Mouse (Mus musculus) MEL (cell line): ENCODE results near the gene Slc17a3. TPM values are rescaled to one million over a fixed set of nuclear protein-coding genes. Genes with fewer than 3 reads are reported as not detected.

Experiments used
- DNase-seq: peaks from one replicate; pipeline ENCODE4 v3.0.0; 2011; ENCODE audit warnings: low read depth, low spot score
- H3K27ac ChIP-seq: 2 replicates; pipeline ENCODE4 v1.5.1; 2012; ENCODE audit warnings: low read depth, mild to moderate bottlenecking, control low read depth, low read length, moderate library complexity; ENCODE audit not compliant: control insufficient read depth
- H3K27me3 ChIP-seq, 2 experiments: fragments of 150-350 bp in 1 of 2; sonication (generic) in 1 of 2; 2 replicates each; pipeline ENCODE4 v1.6.1; 2012; ENCODE audit warnings: low read length in 2 of 2, mild to moderate bottlenecking in 2 of 2, improper control_type of control experiment in 1 of 2, moderate library complexity in 1 of 2; ENCODE audit not compliant: insufficient read depth in 2 of 2, control insufficient read depth in 1 of 2
- H3K36me3 ChIP-seq, 2 experiments: 2 replicates each; pipeline ENCODE4 v1.6.1; 2012 to 2014; ENCODE audit warnings: low read length in 2 of 2, improper control_type of control experiment in 1 of 2, inconsistent platforms in 1 of 2, mild to moderate bottlenecking in 1 of 2; ENCODE audit not compliant: insufficient read depth in 2 of 2, control insufficient read depth in 1 of 2
- H3K4me1 ChIP-seq, 2 experiments: fragments of 150-350 bp in 1 of 2; sonication (generic) in 1 of 2; 2 replicates each; pipeline ENCODE4 v1.6.1; 2012; ENCODE audit warnings: low read length in 2 of 2, improper control_type of control experiment in 1 of 2, mild to moderate bottlenecking in 1 of 2; ENCODE audit not compliant: insufficient read depth in 2 of 2, control insufficient read depth in 1 of 2
- H3K4me3 ChIP-seq, 2 experiments: fragments of 150-350 bp in 1 of 2; sonication (generic) in 1 of 2; 2 replicates each; pipeline ENCODE4 v1.5.1; 2012; ENCODE audit warnings: low read depth in 2 of 2, low read length in 2 of 2, mild to moderate bottlenecking in 2 of 2, moderate library complexity in 2 of 2, control low read depth in 1 of 2, improper control_type of control experiment in 1 of 2; ENCODE audit not compliant: control insufficient read depth in 1 of 2, insufficient read depth in 1 of 2
- H3K79me2 ChIP-seq: 2 replicates; pipeline ENCODE4 v1.6.1; 2012; ENCODE audit warnings: mild to moderate bottlenecking, low read length, moderate library complexity; ENCODE audit not compliant: control insufficient read depth, poor library complexity, insufficient read depth
- H3K9ac ChIP-seq: 2 replicates; pipeline ENCODE4 v1.6.1; 2012; ENCODE audit warnings: low read depth, mild to moderate bottlenecking, control low read depth, low read length, moderate library complexity; ENCODE audit not compliant: control insufficient read depth, poor library complexity, severe bottlenecking
- H3K9me3 ChIP-seq: fragments of 150-350 bp; sonication (generic); replicated peaks from 2 replicates; pipeline ENCODE4 v1.6.1; 2012; ENCODE audit warnings: mild to moderate bottlenecking, low read length, improper control_type of control experiment, moderate library complexity; ENCODE audit not compliant: insufficient read depth
- E2F4 ChIP-seq: IDR thresholded peaks from 2 replicates; pipeline ENCODE4 v1.6.1; 2011; ENCODE audit warnings: low read depth, low read length, improper control_type of control experiment, borderline replicate concordance
- ELF1 ChIP-seq: IDR thresholded peaks from 2 replicates; pipeline ENCODE4 v1.6.1; 2014; ENCODE audit warnings: low read depth, mild to moderate bottlenecking, inconsistent platforms, low read length, improper control_type of control experiment, moderate library complexity
- EP300 ChIP-seq, 2 experiments: IDR thresholded peaks; 2 replicates each; pipeline ENCODE4 v1.6.1; 2011; ENCODE audit warnings: improper control_type of control experiment in 2 of 2, low read length in 2 of 2, low read depth in 1 of 2, mild to moderate bottlenecking in 1 of 2
- ETS1 ChIP-seq: IDR thresholded peaks from 2 replicates; pipeline ENCODE4 v1.6.1; 2012; ENCODE audit warnings: low read depth, mild to moderate bottlenecking, inconsistent platforms, low read length, improper control_type of control experiment, moderate library complexity
- HCFC1 ChIP-seq: IDR thresholded peaks from 2 replicates; pipeline ENCODE4 v1.6.1; 2012; ENCODE audit warnings: low read depth, mild to moderate bottlenecking, inconsistent platforms, low read length, improper control_type of control experiment, moderate library complexity
- KAT2A ChIP-seq: conservative IDR thresholded peaks from 2 replicates; pipeline ENCODE4 v1.6.1; 2012; ENCODE audit warnings: low read depth, low read length, improper control_type of control experiment, inconsistent platforms
- MAFK ChIP-seq: IDR thresholded peaks from 2 replicates; pipeline ENCODE4 v1.6.1; 2011; ENCODE audit warnings: low read depth, mild to moderate bottlenecking, low read length, improper control_type of control experiment, borderline replicate concordance
- MAX ChIP-seq: IDR thresholded peaks from 2 replicates; pipeline ENCODE4 v1.6.1; 2011; ENCODE audit warnings: low read length, improper control_type of control experiment
- MAZ ChIP-seq: IDR thresholded peaks from 2 replicates; pipeline ENCODE4 v1.6.1; 2012; ENCODE audit warnings: low read depth, mild to moderate bottlenecking, inconsistent platforms, low read length, improper control_type of control experiment
- MEF2A ChIP-seq: IDR thresholded peaks from 2 replicates; pipeline ENCODE4 v1.6.1; 2014; ENCODE audit warnings: low read depth, mild to moderate bottlenecking, inconsistent platforms, low read length, improper control_type of control experiment; ENCODE audit not compliant: poor library complexity, insufficient replicate concordance, severe bottlenecking; ENCODE audit errors: extremely low read depth
- MXI1 ChIP-seq: IDR thresholded peaks from 2 replicates; pipeline ENCODE4 v1.6.1; 2011; ENCODE audit warnings: mild to moderate bottlenecking, low read depth, low read length, improper control_type of control experiment
- MYB ChIP-seq: IDR thresholded peaks from 2 replicates; pipeline ENCODE4 v1.6.1; 2011; ENCODE audit warnings: mild to moderate bottlenecking, low read depth, low read length, improper control_type of control experiment
- MYC ChIP-seq: IDR thresholded peaks from 2 replicates; pipeline ENCODE4 v1.6.1; 2011; ENCODE audit warnings: low read depth, mild to moderate bottlenecking, low read length, improper control_type of control experiment, moderate library complexity
- NELFE ChIP-seq: IDR thresholded peaks from 2 replicates; pipeline ENCODE4 v1.6.1; 2011; ENCODE audit warnings: low read depth, low read length, improper control_type of control experiment
- NRF1 ChIP-seq: IDR thresholded peaks from 2 replicates; pipeline ENCODE4 v1.6.1; 2014; ENCODE audit warnings: low read depth, mild to moderate bottlenecking, inconsistent platforms, low read length, improper control_type of control experiment, moderate library complexity; ENCODE audit not compliant: poor library complexity, insufficient read depth, severe bottlenecking
- POLR2AphosphoS2 ChIP-seq: IDR thresholded peaks from 2 replicates; pipeline ENCODE4 v1.6.1; 2011; ENCODE audit warnings: low read length, improper control_type of control experiment
- POLR2AphosphoS5 ChIP-seq: IDR thresholded peaks from 2 replicates; pipeline ENCODE4 v1.6.1; 2012; ENCODE audit warnings: low read depth, borderline replicate concordance, mild to moderate bottlenecking, inconsistent platforms, low read length, moderate library complexity, mixed read lengths
- TAL1 ChIP-seq: IDR thresholded peaks from 2 replicates; pipeline ENCODE4 v1.6.1; 2012; ENCODE audit warnings: mild to moderate bottlenecking, inconsistent platforms, low read length, moderate library complexity, mixed read lengths
- TBP ChIP-seq: IDR thresholded peaks from 2 replicates; pipeline ENCODE4 v1.8.0; 2011; ENCODE audit warnings: low read depth, low read length, improper control_type of control experiment
- TCF12 ChIP-seq: IDR thresholded peaks from 2 replicates; pipeline ENCODE4 v1.6.1; 2014; ENCODE audit warnings: low read depth, mild to moderate bottlenecking, inconsistent platforms, low read length, improper control_type of control experiment, moderate library complexity
- UBTF ChIP-seq: IDR thresholded peaks from 2 replicates; pipeline ENCODE4 v1.6.1; 2012; ENCODE audit warnings: low read depth, mild to moderate bottlenecking, inconsistent platforms, low read length, improper control_type of control experiment, moderate library complexity, borderline replicate concordance; ENCODE audit not compliant: insufficient read depth
- USF1 ChIP-seq: IDR thresholded peaks from 2 replicates; pipeline ENCODE4 v1.6.1; 2014; ENCODE audit warnings: low read depth, mild to moderate bottlenecking, inconsistent platforms, low read length, improper control_type of control experiment, moderate library complexity
- USF2 ChIP-seq, 2 experiments: IDR thresholded peaks; 2 replicates each; pipeline ENCODE4 v1.6.1; 2011 to 2012; ENCODE audit warnings: improper control_type of control experiment in 2 of 2, low read length in 2 of 2, borderline replicate concordance in 1 of 2, inconsistent platforms in 1 of 2, low read depth in 1 of 2, mild to moderate bottlenecking in 1 of 2; ENCODE audit not compliant: insufficient read depth in 1 of 2
- ZC3H11A ChIP-seq: IDR thresholded peaks from 2 replicates; pipeline ENCODE4 v1.6.1; 2012; ENCODE audit warnings: low read depth, mild to moderate bottlenecking, inconsistent platforms, low read length, improper control_type of control experiment
- ZKSCAN1 ChIP-seq: IDR thresholded peaks from 2 replicates; pipeline ENCODE4 v1.6.1; 2012; ENCODE audit warnings: low read depth, mild to moderate bottlenecking, inconsistent platforms, low read length, improper control_type of control experiment, moderate library complexity
- ZMIZ1 ChIP-seq: IDR thresholded peaks from 2 replicates; pipeline ENCODE4 v1.6.1; 2012; ENCODE audit warnings: low read depth, mild to moderate bottlenecking, inconsistent platforms, low read length, improper control_type of control experiment, moderate library complexity
- polyA plus RNA-seq, 2 experiments: library from polyadenylated mRNA; stranded (reverse) in 1 of 2; unstranded in 1 of 2; fragments of >175 nt in 1 of 2; fragments of >200 nt in 1 of 2; gene quantifications; 2 replicates each; pipeline versions ENCODE4 v1.2.1 to v1.2.4; 2012; ENCODE audit warnings: low replicate concordance in 2 of 2, low read depth in 1 of 2; ENCODE audit not compliant: insufficient read length in 2 of 2, insufficient read depth in 1 of 2, missing spikeins in 1 of 2
- total RNA-seq: library from RNA; depleted of rRNA; stranded (reverse); fragments of 300-350 nt; gene quantifications from 2 replicates; pipeline ENCODE4 v1.2.3, GENCODE M21; 2012

Slc17a3 gene
- total and polyA plus RNA-seq, 3 experiments, result not detected

DNA sequence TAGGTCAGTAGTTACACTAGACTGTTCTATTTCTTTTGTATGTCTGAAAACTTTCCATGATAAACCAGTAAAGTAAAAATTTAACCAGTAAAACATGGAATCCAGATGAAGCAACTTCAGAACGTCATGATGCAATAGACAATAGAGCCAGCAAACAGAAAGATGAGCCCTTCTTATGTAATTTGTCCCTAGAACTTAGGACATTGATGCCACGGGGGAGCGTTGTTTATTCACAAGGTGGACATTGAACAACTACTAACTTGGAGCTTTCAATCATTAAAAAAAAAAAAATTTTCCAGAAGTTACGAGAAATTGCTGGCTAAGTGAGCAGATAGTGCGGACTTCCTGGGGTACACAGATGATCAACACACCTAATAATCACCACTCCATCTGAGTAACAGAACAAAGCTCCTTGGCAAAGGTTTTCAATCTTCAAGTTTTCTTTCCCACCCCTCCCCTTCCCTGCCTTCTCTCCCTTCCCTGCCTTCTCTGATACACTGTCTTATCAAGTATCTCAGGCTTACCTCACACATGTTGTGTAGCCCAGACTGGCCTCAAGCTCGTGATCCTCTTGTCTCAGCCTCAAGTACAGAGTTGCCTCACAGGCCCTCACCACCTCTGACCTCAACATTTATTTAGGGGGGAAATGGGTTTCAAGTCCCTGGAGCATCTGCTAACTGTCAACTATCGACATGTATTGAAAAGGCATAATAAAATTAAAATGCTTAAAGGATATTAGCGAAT lies 29.7 kb downstream of the Slc17a3 start:
- Histone ChIP-seq H3K36me3 (peaks cover 0 to 2% of the 10 kb centered on the region in 2 experiments; a peak in 2 of 4 replicates), H3K27me3 (peaks cover 1 to 12% of the 10 kb centered on the region in 2 experiments; a peak in 3 of 4 replicates), H3K4me1 (peaks cover 17 to 18% of the 10 kb centered on the region in 2 experiments; a peak in 3 of 4 replicates), H3K9me3 (no peaks in the 10 kb centered on the region), H3K9ac (no peak overlapping the region), H3K4me3 (no peak overlapping the region), H3K79me2 (no peaks in the 10 kb centered on the region), H3K27ac (no peak overlapping the region)
- no peak for TF ChIP-seq USF1
- no peak for TF ChIP-seq MAX
- TF ChIP-seq EP300 (IDR thresholded peaks at IDR 0.05; ENCODE audit: low read depth in 1 of 2, low read length in 2 of 2), result no peak
- no peak for TF ChIP-seq MYB
- TF ChIP-seq MYC, result no peak
- no peak for TF ChIP-seq TBP
- TF ChIP-seq MEF2A, result no peak
- no peak for TF ChIP-seq USF2 (IDR thresholded peaks at IDR 0.05; ENCODE audit: borderline replicate concordance in 1 of 2, insufficient read depth in 1 of 2, low read depth in 1 of 2, low read length in 2 of 2)
- no peak for TF ChIP-seq NELFE
- TF ChIP-seq ZKSCAN1, result no peak
- no peak for TF ChIP-seq ZMIZ1
- no peak for TF ChIP-seq MAZ
- no peak for TF ChIP-seq NRF1
- TF ChIP-seq ETS1, result 0 out of 2 replicates have a peak, but pooled peaks have one; percentile 22
- TF ChIP-seq POLR2AphosphoS2, result no peak
- TF ChIP-seq POLR2AphosphoS5, result no peak
- peak; percentile 21; the same call in 1 of the 2 replicates for TF ChIP-seq MXI1
- TF ChIP-seq MAFK, result no peak
- TF ChIP-seq E2F4, result no peak
- TF ChIP-seq ELF1, result no peak
- TF ChIP-seq ZC3H11A, result no peak
- no peak for TF ChIP-seq UBTF
- TF ChIP-seq KAT2A, result no peak; the same call in 1 of the 2 replicates
- TF ChIP-seq TCF12, result peak; percentile 34; the same call in 1 of the 2 replicates
- no peak for TF ChIP-seq TAL1
- no peak for TF ChIP-seq HCFC1
- DNase-seq, result no peak
